Mouse (Mus musculus): Measurements from ENCODE around the gene Evi5. TPM values are rescaled to one million over a fixed set of nuclear protein-coding genes. Genes with fewer than 3 reads are reported as not detected.

The Evi5 gene
- total and polyA plus RNA-seq, 2 experiments from 2014 or later, result 57.7 to 60.1 TPM

DNA sequence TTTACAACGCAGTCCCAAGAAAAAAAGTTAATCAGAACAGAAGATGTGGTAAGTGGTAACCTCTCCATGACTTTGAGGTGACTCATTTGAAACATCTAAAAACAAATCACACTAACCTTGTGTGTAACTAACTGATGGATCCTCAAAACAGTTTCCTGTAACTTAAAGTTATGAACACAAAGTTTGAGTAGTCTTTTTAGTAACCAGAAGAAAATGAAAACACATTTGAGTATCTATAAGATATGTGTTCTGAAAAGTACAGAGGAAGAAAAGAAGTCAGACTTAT, 97.4 kb downstream of the Evi5 start:
- Histone ChIP-seq H3K27ac (no peak overlapping the region), H3K4me1 (ENCODE audit: insufficient read depth, low read length) (no peaks in the 10 kb centered on the region), H3K36me3 (ENCODE audit: insufficient read depth, low read length) (no peaks in the 10 kb centered on the region), H3K9ac (replicated peaks; ENCODE audit: low read length) (no peak overlapping the region), H3K27me3 (ENCODE audit: insufficient read depth, low read length) (no peaks in the 10 kb centered on the region), H3K9me3 (ENCODE audit: low read length) (no peaks in the 10 kb centered on the region), H3K4me2 (ENCODE audit: low read depth, low read length) (no peak overlapping the region), H3K4me3 (ENCODE audit: low read length) (no peak overlapping the region)
- ATAC-seq, result no peak
- 93% methylated on average over 1 of the region's 1 CpGs for WGBS
- no peak for TF ChIP-seq CTCF (IDR thresholded peaks at IDR 0.05; ENCODE audit: low read depth)
- DNase-seq (ENCODE audit: low spot score), result no peak

DNA sequence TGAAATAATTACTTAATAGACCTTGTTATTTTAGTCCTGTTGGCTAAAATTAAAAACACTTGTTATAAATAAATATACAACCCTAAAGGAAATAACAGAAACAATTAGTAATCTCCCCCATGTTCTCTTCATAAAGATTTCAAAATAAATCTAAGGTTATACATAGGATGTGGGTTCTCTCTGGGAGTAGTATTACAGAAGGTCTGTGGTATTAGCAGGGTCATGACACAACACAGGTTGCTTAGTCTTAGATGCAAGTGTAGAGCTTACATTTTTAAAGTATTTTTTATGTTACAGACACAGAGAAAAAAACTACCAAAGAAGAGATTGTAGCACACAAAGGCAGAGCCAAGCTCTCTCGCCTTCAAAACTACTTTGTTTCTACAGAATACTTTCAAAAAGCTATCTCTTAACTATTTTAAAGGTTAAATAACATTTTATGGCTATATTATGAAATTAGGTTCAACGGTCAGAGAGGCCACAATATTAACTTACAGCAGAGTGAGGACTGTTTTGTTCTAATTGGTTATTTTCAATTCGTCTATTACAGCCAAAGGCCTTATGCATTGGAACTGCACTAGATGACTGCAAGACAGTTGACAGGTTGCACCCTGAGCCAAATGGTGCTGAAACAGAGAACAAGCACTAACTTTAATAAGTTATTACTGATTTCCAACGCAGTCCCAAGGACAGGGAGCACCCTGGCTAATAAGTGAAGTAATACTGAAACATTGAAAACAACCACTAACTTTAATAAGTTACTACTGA, 97.9 kb downstream of the Evi5 start:
- Histone ChIP-seq H3K4me1 (ENCODE audit: insufficient read depth, low read length) (no peaks in the 10 kb centered on the region), H3K4me3 (ENCODE audit: low read length) (no peak overlapping the region), H3K27me3 (ENCODE audit: insufficient read depth, low read length) (no peaks in the 10 kb centered on the region), H3K36me3 (ENCODE audit: insufficient read depth, low read length) (no peaks in the 10 kb centered on the region), H3K9me3 (ENCODE audit: low read length) (no peaks in the 10 kb centered on the region), H3K4me2 (ENCODE audit: low read depth, low read length) (no peak overlapping the region), H3K9ac (replicated peaks; ENCODE audit: low read length) (no peak overlapping the region), H3K27ac (no peak overlapping the region)
- DNase-seq (ENCODE audit: low spot score) (no peak), ATAC-seq (no peak)
- WGBS, result 92% methylated on average over 4 of the region's 4 CpGs
- TF ChIP-seq CTCF (IDR thresholded peaks at IDR 0.05; ENCODE audit: low read depth), result no peak

DNA sequence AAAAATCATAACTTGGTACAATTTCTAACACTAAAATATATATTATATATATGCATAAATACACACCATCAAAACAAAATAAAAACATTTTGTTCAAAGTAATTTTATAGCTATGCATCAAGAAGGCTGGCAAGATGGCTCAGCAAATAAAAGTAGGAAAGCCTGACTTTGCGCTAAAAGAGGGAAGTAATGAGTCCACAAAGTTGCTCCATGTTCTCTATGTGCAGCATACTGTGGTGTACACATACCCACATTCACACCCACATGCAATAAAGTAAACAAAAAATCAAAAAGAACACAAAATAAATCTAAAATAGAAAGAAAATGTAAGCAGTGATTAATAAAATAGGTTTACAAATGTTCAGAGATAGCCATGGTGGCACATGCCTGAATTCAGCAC, 99.0 kb downstream of the Evi5 start:
- no peak for TF ChIP-seq CTCF (IDR thresholded peaks at IDR 0.05; ENCODE audit: low read depth)
- no peaks in the 10 kb centered on the region for H3K4me1 ChIP-seq (ENCODE audit: insufficient read depth, low read length)
- H3K36me3 ChIP-seq (ENCODE audit: insufficient read depth, low read length), result no peaks in the 10 kb centered on the region
- H3K27me3 ChIP-seq (ENCODE audit: insufficient read depth, low read length), result no peaks in the 10 kb centered on the region
- H3K4me2 ChIP-seq (ENCODE audit: low read depth, low read length), result no peak overlapping the region
- no peak overlapping the region for H3K27ac ChIP-seq
- no peaks in the 10 kb centered on the region for H3K9me3 ChIP-seq (ENCODE audit: low read length)
- H3K4me3 ChIP-seq (ENCODE audit: low read length), result no peak overlapping the region
- H3K9ac ChIP-seq (replicated peaks; ENCODE audit: low read length), result no peak overlapping the region
- WGBS, result 100% methylated on average over 1 of the region's 1 CpGs
- DNase-seq (ENCODE audit: low spot score) (no peak), ATAC-seq (no peak)

DNA sequence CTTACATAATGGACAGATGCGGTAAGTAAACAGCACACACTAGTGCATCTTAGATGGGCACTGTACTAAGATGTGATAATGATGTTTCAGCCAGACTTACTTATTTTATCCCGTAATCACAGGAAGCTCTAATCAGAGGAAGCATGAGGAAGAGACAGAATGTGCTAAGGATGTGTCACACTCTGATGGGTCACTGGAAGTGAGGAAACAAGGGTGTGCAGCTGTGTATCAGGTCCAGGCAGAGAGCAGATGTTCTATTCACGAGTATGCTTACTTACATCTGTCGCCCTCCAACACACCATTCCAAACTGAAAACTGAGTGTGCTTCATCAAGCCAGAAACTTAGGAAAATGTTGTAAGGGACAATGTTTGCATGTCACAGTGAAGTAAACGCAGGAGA, 102.9 kb downstream of the Evi5 start:
- no peak for DNase-seq (ENCODE audit: low spot score)
- no peak for ATAC-seq
- Histone ChIP-seq H3K4me1 (ENCODE audit: insufficient read depth, low read length) (no peaks in the 10 kb centered on the region), H3K4me2 (ENCODE audit: low read depth, low read length) (no peak overlapping the region), H3K4me3 (ENCODE audit: low read length) (no peak overlapping the region), H3K36me3 (ENCODE audit: insufficient read depth, low read length) (no peaks in the 10 kb centered on the region), H3K9me3 (ENCODE audit: low read length) (no peaks in the 10 kb centered on the region), H3K9ac (replicated peaks; ENCODE audit: low read length) (no peak overlapping the region), H3K27me3 (ENCODE audit: insufficient read depth, low read length) (no peaks in the 10 kb centered on the region), H3K27ac (no peak overlapping the region)
- no peak for TF ChIP-seq CTCF (IDR thresholded peaks at IDR 0.05; ENCODE audit: low read depth)
- 85% methylated on average over 5 of the region's 5 CpGs for WGBS

GRCm38 (mm10) chr5:107768224-107768623, 106.7 kb downstream of the Evi5 start:
- ATAC-seq (no peak), DNase-seq (ENCODE audit: low spot score) (no peak)
- Histone ChIP-seq H3K9me3 (ENCODE audit: low read length) (no peaks in the 10 kb centered on the region), H3K27me3 (ENCODE audit: insufficient read depth, low read length) (no peaks in the 10 kb centered on the region), H3K9ac (replicated peaks; ENCODE audit: low read length) (no peak overlapping the region), H3K4me3 (ENCODE audit: low read length) (no peak overlapping the region), H3K36me3 (ENCODE audit: insufficient read depth, low read length) (no peaks in the 10 kb centered on the region), H3K4me2 (ENCODE audit: low read depth, low read length) (no peak overlapping the region), H3K4me1 (ENCODE audit: insufficient read depth, low read length) (no peaks in the 10 kb centered on the region), H3K27ac (no peak overlapping the region)
- TF ChIP-seq CTCF (IDR thresholded peaks at IDR 0.05; ENCODE audit: low read depth), result no peak
- 92% methylated on average over 1 of the region's 1 CpGs for WGBS

DNA sequence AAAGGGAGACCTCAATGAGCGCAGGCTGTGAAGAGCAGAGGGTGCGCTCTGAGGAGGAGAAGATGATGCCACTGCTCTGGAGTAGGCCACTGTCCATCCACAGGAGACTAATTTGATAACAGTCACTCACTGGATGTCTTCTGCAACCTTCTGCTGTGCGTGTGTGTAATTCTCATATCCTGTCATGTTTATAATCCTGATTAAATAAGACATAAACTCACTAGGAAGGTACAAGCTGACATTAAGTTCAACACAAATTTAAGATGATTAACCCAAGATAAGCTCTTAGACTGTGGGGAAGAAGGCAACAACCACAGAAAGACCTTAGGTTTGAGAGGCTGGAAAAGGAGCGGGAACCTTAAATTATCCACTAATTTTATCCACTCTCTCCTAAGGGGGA, 109.0 kb downstream of the Evi5 start:
- Histone ChIP-seq H3K4me1 (ENCODE audit: insufficient read depth, low read length) (no peaks in the 10 kb centered on the region), H3K27me3 (ENCODE audit: insufficient read depth, low read length) (no peaks in the 10 kb centered on the region), H3K27ac (no peak overlapping the region), H3K9me3 (ENCODE audit: low read length) (no peaks in the 10 kb centered on the region), H3K4me3 (ENCODE audit: low read length) (no peak overlapping the region), H3K9ac (replicated peaks; ENCODE audit: low read length) (no peak overlapping the region), H3K36me3 (ENCODE audit: insufficient read depth, low read length) (no peaks in the 10 kb centered on the region), H3K4me2 (ENCODE audit: low read depth, low read length) (no peak overlapping the region)
- no peak for TF ChIP-seq CTCF (IDR thresholded peaks at IDR 0.05; ENCODE audit: low read depth)
- 91% methylated on average over 4 of the region's 4 CpGs for WGBS
- ATAC-seq, result no peak
- no peak for DNase-seq (ENCODE audit: low spot score)

DNA sequence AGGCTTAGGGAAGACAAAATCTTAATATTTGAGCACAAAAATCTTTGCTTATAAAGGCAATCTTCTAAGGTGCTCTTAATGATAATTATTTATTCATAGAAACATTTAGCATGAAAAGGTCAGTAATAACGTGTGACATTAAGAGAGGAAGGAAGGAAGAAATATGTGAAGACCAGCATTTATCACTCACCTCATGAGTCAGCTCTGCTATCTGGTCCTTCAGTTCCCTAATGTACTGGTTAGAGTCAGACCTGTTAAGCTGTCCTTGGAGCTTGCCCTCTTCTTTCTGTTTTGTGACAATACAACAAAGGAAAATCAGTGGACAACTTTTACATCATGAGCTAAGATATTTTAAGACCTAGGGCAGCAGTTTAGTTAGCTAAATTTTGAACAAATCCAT, 110.4 kb downstream of the Evi5 start:
- no peak for ATAC-seq
- WGBS, result 73% methylated on average over 1 of the region's 1 CpGs
- TF ChIP-seq CTCF (IDR thresholded peaks at IDR 0.05; ENCODE audit: low read depth), result no peak
- no peak overlapping the region for H3K4me2 ChIP-seq (ENCODE audit: low read depth, low read length)
- no peaks in the 10 kb centered on the region for H3K36me3 ChIP-seq (ENCODE audit: insufficient read depth, low read length)
- H3K9me3 ChIP-seq (ENCODE audit: low read length), result no peaks in the 10 kb centered on the region
- H3K9ac ChIP-seq (replicated peaks; ENCODE audit: low read length), result no peak overlapping the region
- H3K27me3 ChIP-seq (ENCODE audit: insufficient read depth, low read length), result no peaks in the 10 kb centered on the region
- no peak overlapping the region for H3K4me3 ChIP-seq (ENCODE audit: low read length)
- H3K4me1 ChIP-seq (ENCODE audit: insufficient read depth, low read length), result no peaks in the 10 kb centered on the region
- H3K27ac ChIP-seq, result no peak overlapping the region
- DNase-seq (ENCODE audit: low spot score), result no peak

All from hindbrain, postnatal 0 days (tissue).